Mouse (Mus musculus): ENCODE results near the gene B3gnt5.
A peak's percentile ranks its signal among the peaks of the same experiment; 100 is the strongest.
"Not testable (repeated sequence)": the region's sequence is repeated elsewhere in the genome, so short reads cannot be mapped to it uniquely, and the experiment has no call there.

B3gnt5 gene

GRCm38 (mm10) chr16:19760074-19760473 is at the start of gene B3gnt5:
B3gnt5 (plus strand) TSS chr16:19760208.
- no peak for DNase-seq (ENCODE audit: low spot score in 2 of 2)

GRCm38 (mm10) chr16:19720959-19721358 is 39.0 kb upstream of the B3gnt5 start:
- DNase-seq (ENCODE audit: low spot score in 2 of 2), result no peak

DNA sequence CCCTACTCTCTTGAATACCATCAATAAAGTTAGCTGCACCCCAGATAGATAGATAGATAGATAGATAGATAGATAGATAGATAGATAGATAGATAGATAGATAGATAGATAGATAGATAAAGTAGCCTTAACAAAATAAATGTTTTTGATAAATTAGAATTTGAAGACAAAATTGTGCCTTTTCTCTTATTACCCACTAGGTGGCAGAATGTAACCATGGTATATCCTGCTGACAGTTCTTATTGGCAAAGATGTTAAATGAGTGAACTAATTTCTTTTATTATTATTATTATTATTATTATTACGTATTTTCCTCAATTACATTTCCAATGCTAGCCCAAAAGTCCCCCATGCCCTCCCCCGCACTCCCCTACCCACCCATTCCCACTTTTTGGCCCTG is 35.9 kb upstream of the B3gnt5 start:
- DNase-seq (ENCODE audit: low spot score in 2 of 2), result not testable (repeated sequence)

DNA sequence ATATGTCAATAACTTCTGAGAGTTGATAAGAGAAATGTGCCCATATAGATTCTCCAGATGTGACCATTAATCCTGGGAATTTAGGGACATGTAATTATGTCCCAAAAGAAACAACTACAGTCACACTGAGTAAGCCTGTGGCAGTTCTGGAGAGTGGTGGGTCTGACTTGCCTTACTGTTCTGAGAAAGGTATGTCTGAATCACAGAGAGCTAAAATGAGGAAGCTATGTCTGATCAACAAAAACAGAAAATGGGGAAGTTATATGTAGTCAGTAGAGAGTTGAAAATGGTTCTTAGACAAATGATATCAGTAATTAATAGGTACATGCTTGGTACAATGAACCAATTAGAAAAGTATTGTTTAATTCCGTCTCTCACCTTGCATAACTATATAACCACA is 27.1 kb upstream of the B3gnt5 start:
- no peak for DNase-seq (ENCODE audit: low spot score in 2 of 2)

- peak; percentile 2 to 5 for DNase-seq (ENCODE audit: low spot score in 2 of 2)
Measured at GRCm38 (mm10) chr16:19760505-19761496, 793 bp downstream of the B3gnt5 start.

DNA sequence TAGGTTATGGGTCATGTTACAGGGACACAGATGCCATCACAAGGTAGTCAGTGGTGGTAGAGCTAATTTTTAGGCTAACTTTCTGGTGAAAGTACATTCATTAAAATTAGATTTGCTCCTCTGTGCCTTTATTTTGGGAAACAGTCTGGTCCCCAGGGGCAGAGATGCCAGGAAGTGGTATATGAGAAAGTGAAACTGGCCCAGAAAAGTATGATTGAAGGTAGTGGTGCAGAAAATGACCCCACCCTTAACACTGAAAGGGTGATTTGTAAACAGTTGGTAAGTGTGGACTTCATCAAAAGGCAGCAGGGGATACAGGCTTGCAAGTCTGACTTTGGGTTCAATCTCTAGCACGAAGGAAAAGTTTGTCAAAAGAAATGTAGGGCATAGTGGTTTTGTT is 1.7 kb downstream of the B3gnt5 start:
- no peak for DNase-seq (ENCODE audit: low spot score in 2 of 2)

DNA sequence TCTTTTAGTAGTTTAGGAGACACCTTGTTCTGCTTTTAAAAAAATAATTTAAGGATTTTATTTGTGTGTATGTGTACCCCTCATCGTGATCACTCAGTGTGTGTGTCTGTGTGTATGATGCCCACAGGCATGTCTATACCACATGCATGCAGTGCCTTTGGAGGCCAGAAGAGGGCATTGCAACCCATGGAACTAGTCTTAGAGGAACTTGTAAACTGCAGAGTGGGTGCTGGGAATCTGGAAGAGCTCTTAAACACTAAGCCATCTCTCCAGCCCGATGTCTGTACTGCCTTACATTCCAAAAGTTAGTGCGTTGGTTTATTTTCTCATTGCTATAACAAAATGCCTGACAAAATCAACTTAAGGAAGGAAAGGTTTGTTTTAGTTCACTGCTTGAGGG is 6.1 kb downstream of the B3gnt5 start:
- DNase-seq (ENCODE audit: low spot score in 2 of 2), result no peak

DNA sequence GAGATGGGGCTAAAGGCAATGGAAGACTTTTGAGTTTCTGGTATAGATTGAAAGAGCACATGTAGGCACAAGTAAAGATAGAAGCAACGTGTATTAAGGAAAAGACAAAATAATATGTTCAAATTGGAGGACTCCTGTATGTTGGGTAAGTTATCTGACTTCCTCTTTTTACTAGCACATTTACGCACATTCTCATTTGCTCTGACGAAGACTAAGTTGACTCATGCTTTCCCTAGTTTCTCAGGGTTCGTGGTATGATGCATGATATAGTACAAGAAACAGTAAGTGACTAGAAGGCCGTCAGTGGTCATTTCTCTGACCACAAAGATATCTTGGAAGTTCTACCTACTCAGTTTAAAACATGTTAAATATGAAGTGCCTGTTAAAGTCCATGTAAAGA is 8.0 kb downstream of the B3gnt5 start:
- DNase-seq (ENCODE audit: low spot score in 2 of 2), result no peak

DNA sequence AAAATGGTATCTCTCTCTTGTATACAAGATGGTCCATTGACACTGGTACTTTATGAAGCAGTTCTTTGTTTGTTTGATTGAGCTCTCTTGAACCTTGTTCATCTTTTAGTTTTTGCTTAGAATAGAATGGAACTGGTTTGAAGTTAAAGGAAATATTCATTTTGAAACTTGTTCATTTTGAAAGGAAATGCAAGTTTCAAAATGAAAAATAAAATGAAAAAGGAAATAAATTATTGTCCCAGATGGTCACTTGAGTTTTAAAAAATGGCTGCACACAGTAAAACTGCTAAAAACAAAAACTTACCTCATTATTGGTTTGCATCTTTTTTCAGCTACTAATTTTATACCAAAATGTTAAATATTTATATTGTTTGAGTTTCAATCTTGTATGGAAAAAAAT is 12.0 kb downstream of the B3gnt5 start:
- no peak for DNase-seq (ENCODE audit: low spot score in 2 of 2)

DNA sequence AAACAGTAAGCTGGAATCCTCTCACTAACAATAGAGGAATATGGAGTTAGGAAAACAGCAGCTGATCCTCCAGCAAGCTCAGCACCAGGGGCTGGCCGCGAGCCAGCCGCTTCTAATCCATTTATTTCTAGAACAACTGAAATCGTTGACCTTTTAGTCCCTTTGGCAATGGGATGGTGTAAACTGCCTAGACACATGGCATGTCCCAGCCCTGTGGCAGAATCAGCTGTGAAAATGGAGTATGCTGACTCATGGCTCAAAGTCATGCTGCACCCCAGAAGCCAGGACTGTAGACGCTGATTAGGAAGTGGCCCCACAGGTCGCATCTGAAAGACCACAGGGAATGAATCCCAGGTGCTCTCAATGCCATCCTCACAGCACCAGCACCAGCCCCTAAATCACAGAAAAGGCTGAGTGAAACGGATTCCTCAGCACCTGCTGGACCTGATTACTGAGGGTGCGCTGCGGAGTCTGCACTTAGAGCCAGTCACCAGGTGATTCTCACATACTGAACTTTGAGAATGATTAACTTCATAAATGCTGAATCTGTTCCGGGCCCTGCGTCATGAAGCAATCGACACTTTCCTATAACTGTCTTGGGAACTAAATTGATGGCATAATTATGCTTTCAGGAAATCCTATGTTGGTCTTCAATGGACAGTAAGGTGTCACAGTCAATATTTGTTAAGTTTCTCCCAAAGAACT is 26.5 kb downstream of the B3gnt5 start:
- DNase-seq (ENCODE audit: low spot score in 2 of 2), result no peak

- no peak for DNase-seq (ENCODE audit: low spot score in 2 of 2)
Measured at GRCm38 (mm10) chr16:19789914-19790313, 29.9 kb downstream of the B3gnt5 start.

GRCm38 (mm10) chr16:19818801-19819200 is 58.8 kb downstream of the B3gnt5 start:
- DNase-seq (ENCODE audit: low spot score in 2 of 2), result no peak

Measured in right cerebral cortex, adult 2 months (tissue).